Mouse (Mus musculus) heart, adult 2 months (tissue): Measurements from ENCODE around the gene Fam173a. TPM values are rescaled to one million over a fixed set of nuclear protein-coding genes. Genes with fewer than 3 reads are reported as not detected.

Experiments used
- DNase-seq, 2 experiments: peaks; one replicate each; pipeline ENCODE4 v3.0.0; 2021
- H3K27ac ChIP-seq: fragments of 200-600 bp; 2 replicates; pipeline ENCODE4 v1.8.1; 2022
- H3K27me3 ChIP-seq: fragments of 200-500 bp; 2 replicates; pipeline ENCODE4 v1.6.1; 2012; ENCODE audit warnings: mild to moderate bottlenecking, low read length, inconsistent platforms, mixed read lengths; ENCODE audit not compliant: control insufficient read depth, insufficient read depth
- H3K36me3 ChIP-seq: fragments of 200-500 bp; 2 replicates; pipeline ENCODE4 v1.6.1; 2012; ENCODE audit warnings: low read length, inconsistent platforms; ENCODE audit not compliant: control insufficient read depth, insufficient read depth
- H3K4me1 ChIP-seq: fragments of 200-500 bp; 2 replicates; pipeline ENCODE4 v1.6.1; 2011; ENCODE audit warnings: low read length; ENCODE audit not compliant: control insufficient read depth, insufficient read depth
- H3K4me3 ChIP-seq: fragments of 200-600 bp; 2 replicates; pipeline ENCODE4 v1.8.1; 2022
- H3K79me2 ChIP-seq: fragments of 200-500 bp; replicated peaks from 2 replicates; pipeline ENCODE4 v1.6.1; 2012; ENCODE audit warnings: mild to moderate bottlenecking, inconsistent platforms, low read length, moderate library complexity, mixed read lengths; ENCODE audit not compliant: control insufficient read depth, insufficient read depth
- H3K9ac ChIP-seq: fragments of 200-500 bp; 2 replicates; pipeline ENCODE4 v1.6.1; 2012; ENCODE audit warnings: low read depth, mild to moderate bottlenecking, control low read depth, inconsistent platforms, low read length, mixed read lengths
- CTCF ChIP-seq: fragments of 200-600 bp; IDR thresholded peaks from 2 replicates; pipeline ENCODE4 v1.8.1; 2022; ENCODE audit warnings: antibody characterized with exemption, mild to moderate bottlenecking, moderate library complexity
- EP300 ChIP-seq: fragments of 200-500 bp; IDR thresholded peaks from 2 replicates; pipeline ENCODE4 v1.6.1; 2011; ENCODE audit warnings: low read depth, low read length, control low read depth; ENCODE audit not compliant: insufficient read depth
- POLR2A ChIP-seq: fragments of 200-500 bp; IDR thresholded peaks from 2 replicates; pipeline ENCODE4 v1.6.1; 2011; ENCODE audit warnings: mild to moderate bottlenecking, low read depth, low read length, control low read depth; ENCODE audit not compliant: insufficient read depth
- WGBS: fragments of 180-500 bp; shearing (Covaris S2); methylation state at CpG from one replicate; pipeline ENCODE4 v1.1.7; 2018; 5-methylcytosine and 5-hydroxymethylcytosine counted together
- intact Hi-C: fragments of 180-260 bp; cut with DNase I; formaldehyde crosslinking; loops from one replicate; pipeline ENCODE4 v1.15.1; 2025
- polyA plus RNA-seq: library from polyadenylated mRNA; depleted of rRNA; stranded (reverse); fragments of >200 nt; gene quantifications from 2 replicates; pipeline ENCODE4 v1.2.3, GENCODE M21; 2012
- total RNA-seq, 2 experiments: library from RNA; stranded (reverse); gene quantifications; 2 replicates each; pipeline ENCODE4 v1.2.3; 2021

Gene Fam173a
- total and polyA plus RNA-seq, 3 experiments = 30.8 to 63.6 (median 38.3) TPM

DNA sequence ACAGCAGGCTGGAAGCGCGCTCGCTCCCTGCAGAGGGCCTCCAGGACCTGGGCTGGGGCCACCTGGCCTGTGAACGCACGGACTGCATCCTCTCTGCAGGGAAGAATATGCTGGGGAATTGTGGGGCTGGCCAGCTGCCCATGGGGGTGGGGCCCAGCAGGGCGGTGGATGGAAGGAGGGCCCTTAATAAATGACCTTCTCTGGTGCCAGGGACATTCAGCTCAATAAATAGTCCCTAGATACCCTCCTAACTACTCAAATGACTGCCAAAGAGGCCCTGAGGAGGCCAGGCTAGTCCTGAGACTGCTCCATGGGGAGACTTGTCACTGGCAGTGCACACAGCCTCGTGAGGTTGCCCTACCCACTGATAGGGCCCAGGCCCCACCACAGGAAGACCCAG is 9.6 kb downstream of the Fam173a start:
- Histone ChIP-seq H3K4me3 (no peak overlapping the region), H3K36me3 (no peaks in the 10 kb centered on the region), H3K27ac (no peak overlapping the region; the same call in 1 of the 2 replicates), H3K27me3 (no peaks in the 10 kb centered on the region), H3K79me2 (no peaks in the 10 kb centered on the region), H3K9ac (no peak overlapping the region), H3K4me1 (peaks cover 2% of the 10 kb centered on the region; the same call in 1 of the 2 replicates)
- WGBS = 39% methylated on average over 7 of the region's 7 CpGs
- intact Hi-C loops = no loop called here
- TF ChIP-seq POLR2A (no peak), CTCF (no peak), EP300 (no peak)
- peak; percentile 62 to 71 for DNase-seq

DNA sequence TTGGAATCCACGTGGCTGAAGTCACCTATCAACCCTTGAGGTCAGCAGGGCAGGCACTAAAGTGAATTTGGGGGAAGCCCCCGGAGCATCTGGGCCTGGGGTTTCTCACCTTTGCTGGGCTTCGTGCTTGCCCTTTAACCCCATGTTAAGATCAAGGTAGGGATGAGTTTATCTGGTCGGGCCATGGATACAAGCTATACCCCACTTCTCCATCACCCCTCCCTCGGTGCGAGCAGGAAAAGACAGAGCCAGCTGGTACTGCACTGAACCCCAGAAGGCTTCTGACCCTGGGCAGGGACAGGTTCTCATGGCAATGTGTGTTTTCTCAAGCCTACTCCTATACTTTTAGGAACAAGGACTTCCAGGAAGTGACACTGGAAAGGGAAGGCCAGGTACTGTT is 11.4 kb downstream of the Fam173a start:
- TF ChIP-seq POLR2A (no peak), CTCF (no peak), EP300 (no peak)
- Histone ChIP-seq H3K27me3 (no peaks in the 10 kb centered on the region), H3K36me3 (no peaks in the 10 kb centered on the region), H3K79me2 (no peaks in the 10 kb centered on the region), H3K4me1 (peaks cover 2% of the 10 kb centered on the region; the same call in 1 of the 2 replicates), H3K27ac (no peak overlapping the region), H3K4me3 (no peak overlapping the region), H3K9ac (no peak overlapping the region)
- DNase-seq = no peak
- intact Hi-C loops = no loop called here
- WGBS = 77% methylated on average over 6 of the region's 6 CpGs

DNA sequence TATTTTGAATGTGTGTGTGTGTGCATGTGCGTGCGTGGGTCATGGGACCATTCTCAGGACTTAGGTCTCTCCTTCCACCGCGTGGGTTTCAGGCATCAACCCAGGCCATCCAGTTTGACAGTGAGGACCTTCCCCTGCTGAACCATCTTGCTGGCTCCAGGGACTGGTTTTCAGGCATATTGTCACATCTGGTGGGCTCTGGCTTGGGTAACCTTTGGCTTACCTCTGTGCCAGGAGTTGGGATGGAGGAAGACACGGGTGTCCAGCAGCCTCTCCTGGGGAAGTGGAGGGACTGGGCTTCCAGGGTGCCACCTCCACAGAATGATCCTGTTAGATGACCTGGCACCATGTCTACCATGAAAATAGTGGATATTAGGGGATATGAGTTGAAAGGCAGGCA is 14.8 kb downstream of the Fam173a start:
- WGBS = 90% methylated on average over 5 of the region's 5 CpGs

DNA sequence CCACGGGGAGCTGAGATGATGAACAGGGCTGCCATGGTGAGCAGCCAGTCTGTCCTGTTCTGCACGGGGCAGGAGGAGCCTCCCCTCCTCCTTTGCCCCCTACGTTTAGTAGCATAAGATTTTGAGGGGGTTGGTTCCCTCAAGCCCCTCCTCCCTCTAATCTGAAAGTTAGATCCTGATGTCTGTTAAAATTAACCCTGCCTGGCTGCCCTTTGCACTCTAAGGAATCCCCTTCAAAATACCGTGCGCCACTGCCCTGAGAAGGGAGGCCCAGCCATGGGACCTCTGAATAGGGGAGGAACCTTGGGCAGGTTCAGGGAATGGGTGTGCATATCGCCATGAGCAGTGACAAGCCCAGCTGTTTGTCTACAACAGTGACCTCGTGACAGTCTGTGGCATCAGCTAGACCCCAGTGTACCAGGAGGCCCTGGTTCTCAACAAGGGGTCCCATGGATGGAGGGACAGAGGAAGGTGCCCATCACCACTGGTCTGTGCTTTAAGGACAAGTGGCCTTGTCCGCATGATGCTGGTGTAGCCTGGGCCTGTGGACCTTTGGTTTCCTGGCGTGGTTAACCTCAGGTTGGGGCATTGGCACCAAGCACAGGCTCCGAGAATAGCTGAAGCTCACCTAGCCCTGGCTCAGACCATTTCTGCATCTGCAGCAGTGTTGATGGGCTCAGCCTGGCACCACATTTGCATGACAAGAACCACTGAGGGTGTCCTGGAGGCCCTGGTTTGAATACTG is 17.2 kb downstream of the Fam173a start:
- Histone ChIP-seq H3K79me2 (no peaks in the 10 kb centered on the region), H3K27me3 (no peaks in the 10 kb centered on the region), H3K36me3 (no peaks in the 10 kb centered on the region), H3K27ac (no peak overlapping the region), H3K4me1 (peaks cover 6% of the 10 kb centered on the region), H3K9ac (no peak overlapping the region), H3K4me3 (no peak overlapping the region)
- TF ChIP-seq POLR2A (no peak), CTCF (no peak)
- DNase-seq = no peak
- intact Hi-C loops = loop anchor here (10.0 kb wide), 1 partner anchor 1429 kb away; the partner anchor contains the start of gene Lemd2
- WGBS = 83% methylated on average over 10 of the region's 10 CpGs

More for the DNA sequence above, 14.8 kb downstream of the Fam173a start:
- intact Hi-C loops = loop anchor here (10.0 kb wide), 1 partner anchor 1427 kb away; the partner anchor contains the start of gene Lemd2
- DNase-seq = peak in 1 of 2 experiments; percentile 13
- no peak overlapping the region for H3K27ac ChIP-seq
- H3K4me3 ChIP-seq = no peak overlapping the region
- H3K4me1 ChIP-seq = peaks cover 6% of the 10 kb centered on the region
- H3K36me3 ChIP-seq = no peaks in the 10 kb centered on the region
- H3K79me2 ChIP-seq = no peaks in the 10 kb centered on the region
- H3K27me3 ChIP-seq = no peaks in the 10 kb centered on the region
- TF ChIP-seq CTCF = no peak
- TF ChIP-seq EP300 = no peak
- TF ChIP-seq POLR2A = no peak
- no peak overlapping the region for H3K9ac ChIP-seq

DNA sequence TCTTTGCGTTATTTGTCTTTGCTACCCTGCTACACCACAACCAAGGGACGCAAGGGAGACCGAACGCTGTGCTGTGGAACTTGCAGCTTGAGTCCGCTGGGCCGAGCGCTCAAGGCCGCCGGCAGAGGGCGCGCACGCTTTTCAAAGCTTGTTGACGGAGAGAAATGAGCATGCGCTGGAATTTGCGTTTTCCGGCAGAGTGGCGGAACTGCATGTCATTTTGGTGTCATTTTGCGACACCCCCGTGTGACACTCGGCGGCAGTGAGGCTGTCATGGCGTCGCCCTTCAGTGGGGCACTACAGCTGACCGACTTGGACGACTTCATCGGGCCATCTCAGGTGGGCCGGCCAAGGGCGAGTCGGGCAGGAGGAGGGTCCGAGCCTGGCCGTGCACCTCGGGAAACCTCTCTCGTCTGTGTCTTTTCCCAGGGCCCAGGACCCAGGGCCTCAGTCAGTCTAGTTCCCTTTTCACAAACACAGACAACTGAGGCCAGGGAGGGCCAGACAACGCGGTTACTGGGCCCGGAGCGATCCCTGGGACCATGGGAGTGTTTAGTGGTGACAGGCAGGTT is 19.1 kb downstream of the Fam173a start, which contains the start of gene Narfl:
Gene Narfl, plus strand, starts transcription at position 228 of the 572 bp plus-strand sequence.
- H3K79me2 ChIP-seq = no peaks in the 10 kb centered on the region
- WGBS = under 1% methylated on average over 37 of the region's 37 CpGs
- peaks cover 6% of the 10 kb centered on the region for H3K4me1 ChIP-seq
- peak within 1 kb of the TSS; percentile 92 for H3K9ac ChIP-seq
- peak; percentile 98 for TF ChIP-seq EP300
- TF ChIP-seq CTCF = peak; percentile 100; the same call in 1 of the 2 replicates
- TF ChIP-seq POLR2A = peak; percentile 86
- H3K27ac ChIP-seq = peak within 1 kb of the TSS; percentile 94
- peak within 1 kb of the TSS; percentile 81 for H3K4me3 ChIP-seq
- intact Hi-C loops = loop anchor here (1.0 to 10.0 kb wide), 3 partner anchors 24 to 1431 kb away; partner anchors contain the start of genes Lemd2 and Metrn
- peak; percentile 95 to 98 for DNase-seq
- H3K27me3 ChIP-seq = no peaks in the 10 kb centered on the region
- no peaks in the 10 kb centered on the region for H3K36me3 ChIP-seq

DNA sequence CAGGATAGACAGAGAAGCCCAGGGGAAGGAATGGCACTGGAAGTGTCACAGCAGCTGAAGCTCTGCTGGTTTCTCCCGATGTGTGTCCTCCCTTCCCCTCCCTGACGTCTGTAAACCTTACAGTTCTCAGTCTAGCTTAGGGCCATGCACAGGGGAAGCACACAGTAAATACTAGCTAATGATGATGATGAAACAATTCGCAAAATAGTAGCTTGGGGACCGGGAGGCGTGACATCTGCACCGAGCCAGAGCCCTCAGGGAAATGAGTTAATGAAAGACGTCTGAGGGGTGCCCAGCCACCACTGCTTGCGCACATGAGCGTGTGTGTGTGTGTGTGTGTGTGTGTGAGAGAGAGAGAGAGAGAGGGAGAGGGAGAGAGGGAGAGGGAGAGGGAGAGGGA is 23.4 kb downstream of the Fam173a start:
- Histone ChIP-seq H3K4me3 (no peak overlapping the region), H3K79me2 (no peaks in the 10 kb centered on the region), H3K27me3 (no peaks in the 10 kb centered on the region), H3K4me1 (peaks cover 3% of the 10 kb centered on the region), H3K36me3 (no peaks in the 10 kb centered on the region), H3K27ac (no peak overlapping the region), H3K9ac (no peak overlapping the region)
- 48% methylated on average over 9 of the region's 9 CpGs for WGBS
- no peak for DNase-seq
- intact Hi-C loops = no loop called here
- TF ChIP-seq EP300 = no peak
- TF ChIP-seq POLR2A = no peak
- TF ChIP-seq CTCF = no peak
